ENCODE assay signal across 15 mouse cellular contexts in the genomic region with DNA sequence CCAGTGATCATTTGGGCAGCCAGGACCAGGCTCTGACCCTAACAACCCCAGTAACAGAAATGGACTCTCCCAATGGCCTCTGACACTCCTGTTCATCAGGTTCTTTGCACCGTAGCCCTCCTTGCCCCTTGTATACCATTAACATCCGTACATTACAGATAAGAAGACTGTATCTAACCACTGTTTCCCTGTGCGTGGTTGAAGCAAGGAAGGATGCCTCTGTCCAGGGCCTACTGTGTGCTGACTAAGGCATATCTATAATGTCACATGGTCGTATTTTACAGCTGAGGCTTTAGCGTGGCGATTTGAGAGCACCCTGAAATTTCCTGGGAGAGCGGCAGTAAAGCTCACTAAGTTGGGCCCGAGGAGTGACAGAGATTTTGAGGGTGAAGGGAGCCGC. TPM values are rescaled to one million over a fixed set of nuclear protein-coding genes. Genes with fewer than 3 reads are reported as not detected.
DNase-seq lines count a peak whose midpoint lies in the region; ATAC-seq and TF ChIP-seq lines count a peak whose summit lies in the region.
"Had no signal": no experiment of that assay in that cellular context is flagged by ENCODE, and none has a peak within 500 bp of the region (broad histone marks: within the 10 kb centered on the region; RNA-seq: fewer than 3 reads in every experiment).

No protein-coding gene starts in this region.

- intact Hi-C loops in gastrocnemius, adult 2 months (cut with DNase I) = no loop called here

- H3K27me3 ChIP-seq in hindbrain, embryonic 10.5 days (ENCODE audit: insufficient read depth, poor library complexity, severe bottlenecking) = peaks cover 20% of the 10 kb centered on the region
- H3K27me3 ChIP-seq in hindbrain, postnatal 0 days (ENCODE audit: insufficient read depth, low read length) = no peaks in the 10 kb centered on the region
- H3K27me3 ChIP-seq in lung, postnatal 0 days (replicated peaks; ENCODE audit: insufficient read depth, low read length) = no peaks in the 10 kb centered on the region
- peaks cover 55% of the 10 kb centered on the region for H3K27me3 ChIP-seq in liver, embryonic 12.5 days (replicated peaks)
- H3K27me3 ChIP-seq: forebrain, embryonic 15.5 days had no signal

- TF ChIP-seq POLR2A in lung, adult 2 months (IDR thresholded peaks at IDR 0.05; ENCODE audit: borderline replicate concordance, extremely low read depth, low read depth, low read length) = no peak

- no peaks in the 10 kb centered on the region for H3K36me3 ChIP-seq in hindbrain, embryonic 10.5 days
- no peaks in the 10 kb centered on the region for H3K36me3 ChIP-seq in hindbrain, postnatal 0 days (ENCODE audit: insufficient read depth, low read length)
- no peaks in the 10 kb centered on the region for H3K36me3 ChIP-seq in lung, postnatal 0 days (ENCODE audit: insufficient read depth, low read length)
- no peaks in the 10 kb centered on the region for H3K36me3 ChIP-seq in liver, embryonic 12.5 days
- H3K36me3 ChIP-seq: forebrain, embryonic 15.5 days had no signal

- no peak overlapping the region for H3K4me3 ChIP-seq in gastrocnemius, adult 2 months
- no peak overlapping the region for H3K4me3 ChIP-seq in hindbrain, embryonic 10.5 days
- no peak overlapping the region for H3K4me3 ChIP-seq in hindbrain, postnatal 0 days (ENCODE audit: low read length)
- no peak overlapping the region for H3K4me3 ChIP-seq in lung, postnatal 0 days (ENCODE audit: low read depth, low read length)
- no peak overlapping the region for H3K4me3 ChIP-seq in lung, adult 2 months (replicated peaks; ENCODE audit: extremely low read depth, low read depth, low read length)
- no peak overlapping the region for H3K4me3 ChIP-seq in liver, embryonic 12.5 days
- H3K4me3 ChIP-seq: forebrain, embryonic 15.5 days had no signal

- no peak for ATAC-seq in hindbrain, postnatal 0 days
- ATAC-seq in lung, postnatal 0 days = no peak
- ATAC-seq in liver, embryonic 12.5 days = peak; percentile 25; the same call in 1 of the 2 replicates
- ATAC-seq: forebrain, embryonic 15.5 days; hindbrain, embryonic 16.5 days had no signal

- no peak overlapping the region for H3K4me2 ChIP-seq in hindbrain, postnatal 0 days (ENCODE audit: low read depth, low read length)
- no peak overlapping the region for H3K4me2 ChIP-seq in lung, postnatal 0 days (replicated peaks; ENCODE audit: low read depth, low read length)
- H3K4me2 ChIP-seq in liver, embryonic 12.5 days = no peak overlapping the region
- H3K4me2 ChIP-seq: forebrain, embryonic 15.5 days had no signal

- no peak for DNase-seq in gastrocnemius, adult 2 months
- DNase-seq in gastrocnemius, postnatal 25 days = no peak
- DNase-seq in hindbrain, embryonic 10.5 days (ENCODE audit: low spot score) = no peak
- no peak for DNase-seq in hindbrain, postnatal 0 days (ENCODE audit: low spot score)
- DNase-seq in lung, postnatal 0 days (ENCODE audit: low spot score) = no peak
- no peak for DNase-seq in lung, adult 2 months
- no peak for DNase-seq in cerebellum, adult 9-11 months
- DNase-seq: cerebellum, adult 11-12 months; gastrocnemius, postnatal 10 days; left cerebral cortex, postnatal 4 days; right cerebral cortex, postnatal 14 days; thymus, adult 18-20 months had no signal

- no peaks in the 10 kb centered on the region for H3K9me3 ChIP-seq in hindbrain, embryonic 10.5 days
- H3K9me3 ChIP-seq in hindbrain, postnatal 0 days (ENCODE audit: low read length) = no peaks in the 10 kb centered on the region
- H3K9me3 ChIP-seq in lung, postnatal 0 days (ENCODE audit: low read length) = no peaks in the 10 kb centered on the region
- H3K9me3 ChIP-seq in liver, embryonic 12.5 days (replicated peaks) = no peaks in the 10 kb centered on the region
- H3K9me3 ChIP-seq: forebrain, embryonic 15.5 days had no signal

- no peak overlapping the region for H3K9ac ChIP-seq in hindbrain, postnatal 0 days (replicated peaks; ENCODE audit: low read length)
- no peak overlapping the region for H3K9ac ChIP-seq in lung, postnatal 0 days (replicated peaks; ENCODE audit: low read depth)
- H3K9ac ChIP-seq in liver, embryonic 12.5 days = no peak overlapping the region
- H3K9ac ChIP-seq: forebrain, embryonic 15.5 days had no signal

- WGBS in hindbrain, embryonic 10.5 days = 72% methylated on average over 9 of the region's 9 CpGs
- 74% methylated on average over 9 of the region's 9 CpGs for WGBS in hindbrain, postnatal 0 days
- 50% methylated on average over 9 of the region's 9 CpGs for WGBS in lung, postnatal 0 days
- WGBS in lung, adult 2 months = 47% methylated on average over 9 of the region's 9 CpGs
- WGBS in liver, embryonic 12.5 days (ENCODE audit: insufficient replicate concordance) = 18% methylated on average over 9 of the region's 9 CpGs

- no peak for TF ChIP-seq CTCF in gastrocnemius, adult 2 months (IDR thresholded peaks at IDR 0.05)
- TF ChIP-seq CTCF in hindbrain, postnatal 0 days (IDR thresholded peaks at IDR 0.05; ENCODE audit: low read depth) = no peak
- no peak for TF ChIP-seq CTCF in lung, postnatal 0 days (IDR thresholded peaks at IDR 0.05)
- no peak for TF ChIP-seq CTCF in lung, adult 2 months (IDR thresholded peaks at IDR 0.05; ENCODE audit: insufficient read depth, low read length)

- peaks cover 17% of the 10 kb centered on the region for H3K4me1 ChIP-seq in hindbrain, embryonic 10.5 days (replicated peaks)
- no peaks in the 10 kb centered on the region; the same call in 1 of the 2 replicates for H3K4me1 ChIP-seq in hindbrain, postnatal 0 days (ENCODE audit: insufficient read depth, low read length)
- 0 out of 2 replicates have a peak, but pooled peaks cover 9% of the 10 kb centered on the region for H3K4me1 ChIP-seq in lung, postnatal 0 days (ENCODE audit: insufficient read depth, low read depth, low read length)
- peaks cover 8% of the 10 kb centered on the region; the same call in 1 of the 2 replicates for H3K4me1 ChIP-seq in lung, adult 2 months (ENCODE audit: control insufficient read depth, insufficient read depth, low read length)
- H3K4me1 ChIP-seq in liver, embryonic 12.5 days = peaks cover 6% of the 10 kb centered on the region

- no peak for TF ChIP-seq EP300 in lung, postnatal 0 days (IDR thresholded peaks at IDR 0.05)

- H3K27ac ChIP-seq in gastrocnemius, adult 2 months = peak overlapping the region; percentile 54; the same call in 1 of the 2 replicates
- peak overlapping the region; percentile 50; the same call in 1 of the 2 replicates for H3K27ac ChIP-seq in hindbrain, embryonic 10.5 days
- H3K27ac ChIP-seq in hindbrain, postnatal 0 days = no peak overlapping the region
- H3K27ac ChIP-seq in lung, postnatal 0 days (ENCODE audit: low read length) = 0 out of 2 replicates have a peak overlapping the region, but pooled peaks have one; percentile 14
- H3K27ac ChIP-seq in liver, embryonic 12.5 days = no peak overlapping the region
- H3K27ac ChIP-seq: forebrain, embryonic 15.5 days had no signal

RNA-seq across cellular contexts. Expression of gene Ralb, which starts 5.8 kb away (rescaled TPM):
- 1 to 10 TPM; 6.7 to 7.8 TPM for total RNA-seq in gastrocnemius, adult 2 months (2021)
- 10 to 100 TPM in 1 of 2 experiments, 1 to 10 TPM in 1; 7.7 to 10.4 TPM for total RNA-seq in gastrocnemius, postnatal 25 days (2021)
- 96.8 and 103 TPM in 2 replicates for polyA plus RNA-seq in hindbrain, embryonic 10.5 days (2016; fragmentation: Nextera tagmentation; extraction: Ambion mirVana)
- total RNA-seq in hindbrain, postnatal 0 days (2014; rRNA removed) = 42.9 and 43.5 TPM in 2 replicates
- 61.0 and 62.1 TPM in 2 replicates for polyA plus RNA-seq in hindbrain, postnatal 0 days (2015; fragmentation: Nextera tagmentation; extraction: Ambion mirVana)
- polyA plus RNA-seq in lung, postnatal 0 days (2015; fragmentation: Nextera tagmentation; extraction: Ambion mirVana) = 151 and 177 TPM in 2 replicates
- 47.9 and 54.1 TPM in 2 replicates for polyA plus RNA-seq in lung, adult 2 months (2012; rRNA removed)
- polyA plus RNA-seq in liver, embryonic 12.5 days (2016; fragmentation: Nextera tagmentation; extraction: Ambion mirVana) = 58.2 and 58.8 TPM in 2 replicates

RNA-seq across cellular contexts. Expression of gene Tmem185b, which starts 15.6 kb away (rescaled TPM):
- 1 to 10 TPM; 3.4 to 5.9 TPM for total RNA-seq in gastrocnemius, adult 2 months (2021)
- total RNA-seq in gastrocnemius, postnatal 25 days (2021) = 1 to 10 TPM; 3.7 to 4.3 TPM
- 17.9 and 20.2 TPM in 2 replicates for polyA plus RNA-seq in hindbrain, embryonic 10.5 days (2016; fragmentation: Nextera tagmentation; extraction: Ambion mirVana)
- total RNA-seq in hindbrain, postnatal 0 days (2014; rRNA removed) = 23.0 and 24.2 TPM in 2 replicates
- 10.3 and 12.9 TPM in 2 replicates for polyA plus RNA-seq in hindbrain, postnatal 0 days (2015; fragmentation: Nextera tagmentation; extraction: Ambion mirVana)
- polyA plus RNA-seq in lung, postnatal 0 days (2015; fragmentation: Nextera tagmentation; extraction: Ambion mirVana) = 23.1 and 25.8 TPM in 2 replicates
- polyA plus RNA-seq in lung, adult 2 months (2012; rRNA removed) = 20.6 and 29.5 TPM in 2 replicates
- 11.6 and 11.7 TPM in 2 replicates for polyA plus RNA-seq in liver, embryonic 12.5 days (2016; fragmentation: Nextera tagmentation; extraction: Ambion mirVana)

Comparison
In these comparisons a context has a peak if more than half of its experiments do, and no peak if none do; other contexts are left out.
1. H3K27ac ChIP-seq: peak in gastrocnemius, adult 2 months (single experiment), hindbrain, embryonic 10.5 days (single experiment) and lung, postnatal 0 days (single experiment); none in hindbrain, postnatal 0 days (single experiment) and liver, embryonic 12.5 days (single experiment).